14 mouse cellular contexts compared by ENCODE assay signal in genomic region chr12:32435126-32435525, GRCm38 (mm10). TPM values are rescaled to one million over a fixed set of nuclear protein-coding genes. Genes with fewer than 3 reads are reported as not detected.
DNase-seq lines count a peak whose midpoint lies in the region; ATAC-seq and TF ChIP-seq lines count a peak whose summit lies in the region.
"Had no signal": no experiment of that assay in that cellular context is flagged by ENCODE, and none has a peak within 500 bp of the region (broad histone marks: within the 10 kb centered on the region; RNA-seq: fewer than 3 reads in every experiment).

No protein-coding gene starts in this region.

- peak; percentile 1 for DNase-seq in cerebellum, adult 9-11 months
- DNase-seq in cerebellum, adult 11-12 months = no peak
- peak; percentile 4 for DNase-seq in kidney, postnatal 0 days (ENCODE audit: low spot score)
- DNase-seq in adrenal gland, postnatal 36 days = peak; percentile 48 to 51
- peak; percentile 68 for DNase-seq in skeletal muscle tissue, adult 2 months (ENCODE audit: low read depth, low spot score)
- no peak for DNase-seq in layer of hippocampus, adult 18-20 months (ENCODE audit: low spot score in 2 of 2)
- DNase-seq: retina, postnatal 1 day had no signal

- no peak overlapping the region for H3K4me2 ChIP-seq in kidney, postnatal 0 days (ENCODE audit: low read length)
- H3K4me2 ChIP-seq in kidney, embryonic 15.5 days = no peak overlapping the region
- H3K4me2 ChIP-seq in hindbrain, embryonic 13.5 days = no peak overlapping the region
- H3K4me2 ChIP-seq: liver, embryonic 11.5 days; neural tube, embryonic 15.5 days had no signal

- no peaks in the 10 kb centered on the region for H3K9me3 ChIP-seq in kidney, postnatal 0 days (replicated peaks; ENCODE audit: low read length)
- H3K9me3 ChIP-seq in kidney, embryonic 15.5 days (replicated peaks) = no peaks in the 10 kb centered on the region
- no peaks in the 10 kb centered on the region for H3K9me3 ChIP-seq in hindbrain, embryonic 13.5 days
- H3K9me3 ChIP-seq: G1E; neural tube, embryonic 15.5 days had no signal

- no peak overlapping the region for H3K4me3 ChIP-seq in kidney, postnatal 0 days (replicated peaks; ENCODE audit: low read depth, low read length)
- H3K4me3 ChIP-seq in kidney, embryonic 15.5 days (replicated peaks) = no peak overlapping the region
- no peak overlapping the region for H3K4me3 ChIP-seq in hindbrain, embryonic 13.5 days
- H3K4me3 ChIP-seq: neural tube, embryonic 15.5 days had no signal

- H3K27me3 ChIP-seq in kidney, postnatal 0 days (ENCODE audit: insufficient read depth, low read length) = no peaks in the 10 kb centered on the region
- H3K27me3 ChIP-seq in kidney, embryonic 15.5 days = no peaks in the 10 kb centered on the region
- no peaks in the 10 kb centered on the region for H3K27me3 ChIP-seq in hindbrain, embryonic 13.5 days
- H3K27me3 ChIP-seq: neural tube, embryonic 15.5 days had no signal

- TF ChIP-seq CTCF in kidney, postnatal 0 days (IDR thresholded peaks at IDR 0.05; ENCODE audit: low read depth) = no peak

- no peak overlapping the region for H3K9ac ChIP-seq in kidney, postnatal 0 days (ENCODE audit: low read depth, low read length)
- no peak overlapping the region for H3K9ac ChIP-seq in kidney, embryonic 15.5 days
- no peak overlapping the region for H3K9ac ChIP-seq in hindbrain, embryonic 13.5 days
- H3K9ac ChIP-seq: neural tube, embryonic 15.5 days had no signal

- ATAC-seq in kidney, postnatal 0 days (replicated peaks; ENCODE audit: low FRiP score, low read depth) = no peak
- no peak for ATAC-seq in kidney, embryonic 15.5 days (replicated peaks; ENCODE audit: low FRiP score)
- no peak for ATAC-seq in hindbrain, embryonic 13.5 days (ENCODE audit: low FRiP score)
- ATAC-seq: forebrain, embryonic 16.5 days; hindbrain, postnatal 0 days had no signal

- H3K36me3 ChIP-seq in kidney, postnatal 0 days (ENCODE audit: insufficient read depth, low read length) = no peaks in the 10 kb centered on the region
- H3K36me3 ChIP-seq in kidney, embryonic 15.5 days = no peaks in the 10 kb centered on the region
- H3K36me3 ChIP-seq in hindbrain, embryonic 13.5 days = no peaks in the 10 kb centered on the region
- H3K36me3 ChIP-seq: G1E; neural tube, embryonic 15.5 days had no signal

- no peaks in the 10 kb centered on the region for H3K4me1 ChIP-seq in kidney, postnatal 0 days (replicated peaks; ENCODE audit: insufficient read depth, low read length)
- no peaks in the 10 kb centered on the region for H3K4me1 ChIP-seq in kidney, embryonic 15.5 days
- H3K4me1 ChIP-seq in hindbrain, embryonic 13.5 days (replicated peaks) = no peaks in the 10 kb centered on the region
- H3K4me1 ChIP-seq: neural tube, embryonic 15.5 days had no signal

- 49% methylated on average over 1 of the region's 1 CpGs for WGBS in kidney, postnatal 0 days
- 48% methylated on average over 1 of the region's 1 CpGs for WGBS in kidney, embryonic 15.5 days
- WGBS in hindbrain, embryonic 13.5 days = 66% methylated on average over 1 of the region's 1 CpGs

- no peak overlapping the region for H3K27ac ChIP-seq in kidney, postnatal 0 days
- H3K27ac ChIP-seq in kidney, embryonic 15.5 days = no peak overlapping the region
- no peak overlapping the region for H3K27ac ChIP-seq in hindbrain, embryonic 13.5 days
- H3K27ac ChIP-seq: hindbrain, postnatal 0 days; neural tube, embryonic 15.5 days had no signal

RNA-seq across cellular contexts. Expression of gene Ccdc71l, which starts 56.6 kb away (rescaled TPM):
- polyA plus RNA-seq in kidney, postnatal 0 days (2015; fragmentation: Nextera tagmentation; extraction: Ambion mirVana) = 2.6 and 3.7 TPM in 2 replicates
- 2.4 and 2.7 TPM in 2 replicates for polyA plus RNA-seq in kidney, embryonic 15.5 days (2015; fragmentation: Nextera tagmentation; extraction: Ambion mirVana)
- 10 to 100 TPM; 14.4 to 16.4 TPM for total RNA-seq in adrenal gland, postnatal 36 days (2021)
- polyA plus RNA-seq in hindbrain, embryonic 13.5 days (2015; fragmentation: Nextera tagmentation; extraction: Ambion mirVana) = 3.5 TPM in 2 replicates
- 10 to 100 TPM; 31.3 to 32.5 TPM for total RNA-seq in layer of hippocampus, adult 18-20 months (2021)

Comparison
In these comparisons a context has a peak if more than half of its experiments do, and no peak if none do; other contexts are left out.
1. DNase-seq: peak in cerebellum, adult 9-11 months (single experiment), kidney, postnatal 0 days (single experiment), adrenal gland, postnatal 36 days (2 of 2) and skeletal muscle tissue, adult 2 months (single experiment); none in cerebellum, adult 11-12 months (single experiment) and layer of hippocampus, adult 18-20 months (0 of 2).